Mouse (Mus musculus) bone marrow macrophage, adult 2 months (primary cell): Measurements from ENCODE around the gene Grb2. TPM values are rescaled to one million over a fixed set of nuclear protein-coding genes. Genes with fewer than 3 reads are reported as not detected.

Source experiments
- H3K27ac ChIP-seq: 2 replicates; pipeline ENCODE4 v1.5.1; 2012; ENCODE audit warnings: low read depth, low read length; ENCODE audit not compliant: insufficient read depth
- H3K4me1 ChIP-seq: 2 replicates; pipeline ENCODE4 v1.6.1; 2012; ENCODE audit warnings: low read length; ENCODE audit not compliant: control insufficient read depth, insufficient read depth
- H3K4me3 ChIP-seq: 2 replicates; pipeline ENCODE4 v1.5.1; 2012; ENCODE audit warnings: mild to moderate bottlenecking, low read length, moderate library complexity; ENCODE audit not compliant: insufficient read depth
- CTCF ChIP-seq: IDR thresholded peaks from 2 replicates; pipeline ENCODE4 v1.5.1; 2012; ENCODE audit warnings: low read depth, mild to moderate bottlenecking, low read length, moderate library complexity
- POLR2A ChIP-seq: IDR thresholded peaks from 2 replicates; pipeline ENCODE4 v1.6.1; 2012; ENCODE audit warnings: mild to moderate bottlenecking, low read depth, low read length, borderline replicate concordance
- polyA plus RNA-seq: library from polyadenylated mRNA; stranded (reverse); fragments of >200 nt; gene quantifications from 2 replicates; pipeline ENCODE4 v1.2.4, GENCODE M21; 2012; ENCODE audit not compliant: missing spikeins, insufficient read depth, insufficient read length

Grb2 gene
- polyA plus RNA-seq, 1 experiment = 251 TPM

- TF ChIP-seq POLR2A (no peak), CTCF (no peak)
- H3K4me1 ChIP-seq = peaks cover 32% of the 10 kb centered on the region
- no peak overlapping the region for H3K4me3 ChIP-seq
- no peak overlapping the region for H3K27ac ChIP-seq
Measured at GRCm38 (mm10) chr11:115640311-115640828, 68.0 kb downstream of the Grb2 start.

- Histone ChIP-seq H3K4me3 (no peak overlapping the region), H3K4me1 (peaks cover 36% of the 10 kb centered on the region), H3K27ac (peak overlapping the region; percentile 79)
- TF ChIP-seq POLR2A (no peak), CTCF (no peak)
Measured at GRCm38 (mm10) chr11:115639540-115639939, 68.9 kb downstream of the Grb2 start.

- no peak for TF ChIP-seq CTCF
- peaks cover 44% of the 10 kb centered on the region for H3K4me1 ChIP-seq
- H3K4me3 ChIP-seq = no peak overlapping the region
- H3K27ac ChIP-seq = peak overlapping the region; percentile 79
Measured at GRCm38 (mm10) chr11:115638498-115639409, 69.6 kb downstream of the Grb2 start.

GRCm38 (mm10) chr11:115636960-115637359, 71.4 kb downstream of the Grb2 start:
- Histone ChIP-seq H3K4me3 (no peak overlapping the region), H3K4me1 (peaks cover 58% of the 10 kb centered on the region), H3K27ac (no peak overlapping the region)
- no peak for TF ChIP-seq CTCF
- no peak for TF ChIP-seq POLR2A

- TF ChIP-seq CTCF (no peak), POLR2A (no peak)
- no peak overlapping the region for H3K27ac ChIP-seq
- H3K4me1 ChIP-seq = peaks cover 51% of the 10 kb centered on the region
- no peak overlapping the region for H3K4me3 ChIP-seq
Measured at GRCm38 (mm10) chr11:115635484-115635883, 72.9 kb downstream of the Grb2 start.

- TF ChIP-seq POLR2A (no peak), CTCF (no peak)
- Histone ChIP-seq H3K4me1 (peaks cover 51% of the 10 kb centered on the region), H3K4me3 (no peak overlapping the region), H3K27ac (no peak overlapping the region)
Measured at GRCm38 (mm10) chr11:115635041-115635440, 73.4 kb downstream of the Grb2 start.

GRCm38 (mm10) chr11:115634109-115634508, 74.3 kb downstream of the Grb2 start:
- Histone ChIP-seq H3K4me1 (peaks cover 46% of the 10 kb centered on the region), H3K27ac (peak overlapping the region; percentile 51), H3K4me3 (no peak overlapping the region)
- TF ChIP-seq CTCF (no peak), POLR2A (no peak)

- H3K4me1 ChIP-seq = peaks cover 41% of the 10 kb centered on the region
- peak overlapping the region; percentile 73 for H3K27ac ChIP-seq
- no peak for TF ChIP-seq CTCF
- no peak for TF ChIP-seq POLR2A
- no peak overlapping the region for H3K4me3 ChIP-seq
Measured at GRCm38 (mm10) chr11:115632862-115633261, 75.5 kb downstream of the Grb2 start.

- TF ChIP-seq CTCF = no peak
- TF ChIP-seq POLR2A = no peak
- H3K27ac ChIP-seq = peak overlapping the region; percentile 92
- peaks cover 41% of the 10 kb centered on the region for H3K4me1 ChIP-seq
- no peak overlapping the region for H3K4me3 ChIP-seq
Measured at GRCm38 (mm10) chr11:115632247-115632646, 76.2 kb downstream of the Grb2 start.

GRCm38 (mm10) chr11:115631505-115631890, 76.9 kb downstream of the Grb2 start:
- H3K27ac ChIP-seq = peak overlapping the region; percentile 92
- peaks cover 46% of the 10 kb centered on the region for H3K4me1 ChIP-seq
- peak overlapping the region; percentile 49 for H3K4me3 ChIP-seq
- TF ChIP-seq CTCF (peak; percentile 58), POLR2A (no peak)
